Mouse (Mus musculus): ENCODE measurements around the gene Ces1e. TPM values are rescaled to one million over a fixed set of nuclear protein-coding genes. Genes with fewer than 3 reads are reported as not detected.

Gene Ces1e
- polyA plus RNA-seq, 1 experiment = not detected

GRCm38 (mm10) chr8:93196436-93196835 is 33.0 kb downstream of the Ces1e start:
- TF ChIP-seq CTCF (IDR thresholded peaks at IDR 0.05; ENCODE audit: low read depth, low read length) = no peak
- TF ChIP-seq POLR2A (IDR thresholded peaks at IDR 0.05; ENCODE audit: borderline replicate concordance, low read depth, low read length) = no peak
- Histone ChIP-seq H3K27ac (ENCODE audit: insufficient read depth, low read depth, low read length) (no peak overlapping the region), H3K4me3 (ENCODE audit: insufficient read depth, low read length) (no peak overlapping the region), H3K4me1 (ENCODE audit: control insufficient read depth, insufficient read depth, low read length) (no peaks in the 10 kb centered on the region)

- Histone ChIP-seq H3K4me1 (ENCODE audit: control insufficient read depth, insufficient read depth, low read length) (no peaks in the 10 kb centered on the region), H3K27ac (ENCODE audit: insufficient read depth, low read depth, low read length) (no peak overlapping the region), H3K4me3 (ENCODE audit: insufficient read depth, low read length) (no peak overlapping the region)
- TF ChIP-seq CTCF (IDR thresholded peaks at IDR 0.05; ENCODE audit: low read depth, low read length) (no peak), POLR2A (IDR thresholded peaks at IDR 0.05; ENCODE audit: borderline replicate concordance, low read depth, low read length) (no peak)
These were observed 48.8 kb downstream of the Ces1e start for GRCm38 (mm10) chr8:93180581-93181129.

DNA sequence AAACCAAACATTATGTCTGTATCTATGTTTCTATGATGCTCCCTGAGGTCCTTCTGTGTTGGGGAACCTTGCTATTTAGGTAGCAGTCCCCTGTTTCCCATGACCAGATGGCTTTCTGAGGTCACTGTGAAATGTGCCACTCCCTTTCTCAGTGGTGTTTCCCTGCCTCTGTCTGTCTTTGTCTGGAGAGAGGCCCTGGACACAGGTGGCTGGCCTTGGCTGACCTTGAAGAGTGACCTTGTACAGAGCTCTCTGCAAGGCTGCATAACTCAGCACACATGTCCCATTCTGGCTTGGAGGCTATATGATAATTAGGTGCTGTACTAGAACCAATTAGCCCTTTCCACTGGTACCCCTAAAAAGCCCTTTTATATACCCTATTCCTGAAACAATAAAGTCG is 52.8 kb downstream of the Ces1e start:
- TF ChIP-seq CTCF (IDR thresholded peaks at IDR 0.05; ENCODE audit: low read depth, low read length) (no peak), POLR2A (IDR thresholded peaks at IDR 0.05; ENCODE audit: borderline replicate concordance, low read depth, low read length) (no peak)
- no peak overlapping the region for H3K4me3 ChIP-seq (ENCODE audit: insufficient read depth, low read length)
- no peak overlapping the region for H3K27ac ChIP-seq (ENCODE audit: insufficient read depth, low read depth, low read length)

DNA sequence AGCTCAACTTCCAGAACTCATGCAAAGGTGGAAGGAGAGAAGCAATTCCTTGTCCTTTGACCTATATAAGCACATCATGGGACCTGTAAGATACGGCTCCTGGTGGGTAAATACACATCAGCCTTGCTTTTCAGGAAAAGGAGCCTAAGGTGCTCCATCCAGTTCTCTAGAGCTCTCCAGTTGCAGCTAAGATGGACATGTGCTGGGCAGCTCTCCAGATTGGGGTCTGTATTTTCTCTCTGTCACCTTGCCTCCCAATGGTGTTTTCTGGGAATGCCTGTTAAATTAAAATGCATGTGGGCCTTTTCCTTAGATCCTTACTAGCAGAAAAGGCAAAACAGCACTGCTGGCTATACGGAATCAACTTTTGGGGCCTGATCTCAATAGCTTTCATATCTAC is 54.9 kb downstream of the Ces1e start:
- Histone ChIP-seq H3K27ac (ENCODE audit: insufficient read depth, low read depth, low read length) (no peak overlapping the region), H3K4me1 (ENCODE audit: control insufficient read depth, insufficient read depth, low read length) (no peaks in the 10 kb centered on the region), H3K4me3 (ENCODE audit: insufficient read depth, low read length) (no peak overlapping the region)
- no peak for TF ChIP-seq POLR2A (IDR thresholded peaks at IDR 0.05; ENCODE audit: borderline replicate concordance, low read depth, low read length)
- TF ChIP-seq CTCF (IDR thresholded peaks at IDR 0.05; ENCODE audit: low read depth, low read length) = no peak

More for the DNA sequence above, 52.8 kb downstream of the Ces1e start:
- no peaks in the 10 kb centered on the region for H3K4me1 ChIP-seq (ENCODE audit: control insufficient read depth, insufficient read depth, low read length)

DNA sequence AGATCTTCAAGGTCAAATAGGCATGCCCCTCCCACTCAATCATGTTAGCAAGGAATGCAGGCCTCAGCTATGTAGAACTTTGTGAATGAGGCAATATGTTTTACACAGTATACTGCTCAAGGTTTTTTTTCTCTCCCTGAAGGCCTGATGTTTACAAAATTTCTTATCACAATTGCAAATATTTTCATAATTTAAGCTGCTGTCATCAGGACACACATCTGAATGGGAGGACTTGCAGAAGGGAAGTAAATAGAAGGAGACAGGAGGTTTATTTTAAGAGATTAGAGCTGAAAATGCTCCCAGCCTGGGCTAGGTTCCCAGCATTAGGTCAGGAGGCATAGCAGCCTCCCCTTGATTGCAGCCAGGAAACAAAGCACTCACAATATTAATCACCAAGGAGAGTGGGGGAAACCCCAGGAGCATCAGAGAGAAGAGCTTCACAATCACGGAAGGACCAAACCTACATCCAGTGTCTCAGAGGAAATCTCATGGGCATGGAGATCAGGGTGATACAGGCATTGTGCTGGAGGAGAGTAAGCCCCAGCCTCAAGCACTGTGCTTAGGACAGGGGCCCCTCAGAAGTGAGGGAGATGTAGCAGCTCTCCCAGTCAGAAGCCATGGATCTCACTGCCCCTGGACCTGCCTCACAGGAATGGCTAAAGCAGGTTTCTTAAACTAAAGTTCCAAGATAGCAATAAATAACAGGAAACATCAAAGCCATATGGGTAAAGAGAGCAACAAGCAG is 57.4 kb downstream of the Ces1e start:
- TF ChIP-seq CTCF (IDR thresholded peaks at IDR 0.05; ENCODE audit: low read depth, low read length) (no peak), POLR2A (IDR thresholded peaks at IDR 0.05; ENCODE audit: borderline replicate concordance, low read depth, low read length) (no peak)
- no peaks in the 10 kb centered on the region for H3K4me1 ChIP-seq (ENCODE audit: control insufficient read depth, insufficient read depth, low read length)
- H3K27ac ChIP-seq (ENCODE audit: insufficient read depth, low read depth, low read length) = no peak overlapping the region
- H3K4me3 ChIP-seq (ENCODE audit: insufficient read depth, low read length) = no peak overlapping the region

- Histone ChIP-seq H3K4me3 (ENCODE audit: insufficient read depth, low read length) (no peak overlapping the region), H3K4me1 (ENCODE audit: control insufficient read depth, insufficient read depth, low read length) (no peaks in the 10 kb centered on the region), H3K27ac (ENCODE audit: insufficient read depth, low read depth, low read length) (no peak overlapping the region)
- TF ChIP-seq POLR2A (IDR thresholded peaks at IDR 0.05; ENCODE audit: borderline replicate concordance, low read depth, low read length) (no peak), CTCF (IDR thresholded peaks at IDR 0.05; ENCODE audit: low read depth, low read length) (no peak)
These were observed 66.1 kb downstream of the Ces1e start for GRCm38 (mm10) chr8:93163363-93163762.

DNA sequence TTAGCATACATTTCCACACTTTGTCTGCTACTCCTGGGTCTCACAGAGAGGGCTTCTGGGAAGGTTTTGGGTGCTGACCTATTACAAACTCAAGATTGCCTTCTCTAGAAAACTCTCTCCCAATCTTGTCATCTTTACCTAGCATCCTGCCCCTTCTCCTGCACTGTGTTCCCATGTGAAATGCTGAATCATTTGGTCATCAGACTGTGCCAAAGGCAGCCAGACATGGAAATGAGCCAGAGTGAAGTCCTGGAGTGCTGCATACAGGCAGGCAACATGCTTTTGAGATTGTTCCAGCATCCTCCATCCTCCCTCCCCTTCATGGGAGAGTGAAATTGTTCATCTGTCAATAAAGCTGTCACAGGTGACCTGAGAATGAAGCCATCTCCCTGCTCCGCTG is 78.0 kb downstream of the Ces1e start:
- H3K27ac ChIP-seq (ENCODE audit: insufficient read depth, low read depth, low read length) = no peak overlapping the region
- H3K4me3 ChIP-seq (ENCODE audit: insufficient read depth, low read length) = no peak overlapping the region
- TF ChIP-seq POLR2A (IDR thresholded peaks at IDR 0.05; ENCODE audit: borderline replicate concordance, low read depth, low read length) (no peak), CTCF (IDR thresholded peaks at IDR 0.05; ENCODE audit: low read depth, low read length) (no peak)

More for the DNA sequence above, 78.0 kb downstream of the Ces1e start:
- no peaks in the 10 kb centered on the region for H3K4me1 ChIP-seq (ENCODE audit: control insufficient read depth, insufficient read depth, low read length)

Other genes starting within 250 kb of the Ces1e start
- gene Ces1a, start 181.4 kb downstream of the Ces1e start, polyA plus RNA-seq (2012; ENCODE audit: insufficient read depth, insufficient read length, missing spikeins) = not detected in 2 replicates
- gene Ces1b, start 149.6 kb downstream of the Ces1e start, polyA plus RNA-seq (2012; ENCODE audit: insufficient read depth, insufficient read length, missing spikeins) = not detected in 2 replicates
- not detected in 2 replicates for gene Ces1c, start 98.3 kb downstream of the Ces1e start, polyA plus RNA-seq (2012; ENCODE audit: insufficient read depth, insufficient read length, missing spikeins)
- not detected in 2 replicates for gene Ces1d, start 31.8 kb downstream of the Ces1e start, polyA plus RNA-seq (2012; ENCODE audit: insufficient read depth, insufficient read length, missing spikeins)
- not detected in 2 replicates for gene Ces1f, start 50.1 kb upstream of the Ces1e start, polyA plus RNA-seq (2012; ENCODE audit: insufficient read depth, insufficient read length, missing spikeins)
- not detected in 2 replicates for gene Ces1g, start 107.7 kb upstream of the Ces1e start, polyA plus RNA-seq (2012; ENCODE audit: insufficient read depth, insufficient read length, missing spikeins)
- not detected in 2 replicates for gene Ces1h, start 150.1 kb upstream of the Ces1e start, polyA plus RNA-seq (2012; ENCODE audit: insufficient read depth, insufficient read length, missing spikeins)